Mouse (Mus musculus) liver, postnatal 0 days (tissue): Measurements from ENCODE around the gene H2-DMb1. TPM values are rescaled to one million over a fixed set of nuclear protein-coding genes. Genes with fewer than 3 reads are reported as not detected.
A peak's percentile ranks its signal among the peaks of the same experiment; 100 is the strongest.

Experiments
- ATAC-seq: fragments of 200-750 bp; cut with Nextera tagmentation; 2 replicates; pipeline ENCODE4 v1.8.0; 2017; ENCODE audit warnings: mild to moderate bottlenecking, moderate library complexity
- DNase-seq: peaks from one replicate; pipeline ENCODE4 v3.0.0-alpha.2; 2016
- H3K27ac ChIP-seq: fragments of 300-500 bp; sonication (generic); 2 replicates; pipeline ENCODE4 v1.5.1; 2014; ENCODE audit warnings: antibody characterized with exemption, moderate library complexity, mild to moderate bottlenecking, low read depth
- H3K27me3 ChIP-seq: fragments of 300-500 bp; sonication (generic); 2 replicates; pipeline ENCODE4 v1.6.1; 2014; ENCODE audit warnings: low read length, control low read depth, mixed read lengths; ENCODE audit not compliant: insufficient read depth
- H3K36me3 ChIP-seq: fragments of 300-500 bp; sonication (generic); replicated peaks from 2 replicates; pipeline ENCODE4 v1.6.1; 2014; ENCODE audit warnings: mild to moderate bottlenecking, control low read depth, low read length, moderate library complexity, mixed read lengths; ENCODE audit not compliant: insufficient read depth
- H3K4me1 ChIP-seq: fragments of 300-500 bp; sonication (generic); 2 replicates; pipeline ENCODE4 v1.6.1; 2014; ENCODE audit warnings: antibody characterized with exemption, mild to moderate bottlenecking, control low read depth; ENCODE audit not compliant: insufficient read depth
- H3K4me2 ChIP-seq: fragments of 300-500 bp; sonication (generic); 2 replicates; pipeline ENCODE4 v1.6.1; 2014; ENCODE audit warnings: low read depth, mild to moderate bottlenecking, low read length, moderate library complexity, mixed read lengths
- H3K4me3 ChIP-seq: fragments of 300-500 bp; sonication (generic); 2 replicates; pipeline ENCODE4 v1.5.1; 2014; ENCODE audit warnings: low read depth, low read length
- H3K9ac ChIP-seq: fragments of 300-500 bp; sonication (generic); replicated peaks from 2 replicates; pipeline ENCODE4 v1.6.1; 2014; ENCODE audit warnings: mild to moderate bottlenecking, moderate library complexity
- H3K9me3 ChIP-seq: fragments of 300-500 bp; sonication (generic); 2 replicates; pipeline ENCODE4 v1.6.1; 2016; ENCODE audit warnings: mild to moderate bottlenecking, control low read depth, low read length, mixed read lengths
- CTCF ChIP-seq: sonication (generic); IDR thresholded peaks from 2 replicates; pipeline ENCODE4 v1.5.1; 2016; ENCODE audit warnings: antibody characterized with exemption, low read depth
- EP300 ChIP-seq: IDR thresholded peaks from 2 replicates; pipeline ENCODE4 v1.6.1; 2016; ENCODE audit warnings: antibody characterized with exemption, low read depth, mild to moderate bottlenecking
- WGBS: fragments of 180-500 bp; shearing (Covaris S2); extraction: QIAGEN DNeasy Blood & Tissue Kit; methylation state at CpG from one replicate; pipeline ENCODE4 v1.1.7; 2014; ENCODE audit not compliant: insufficient replicate concordance; 5-methylcytosine and 5-hydroxymethylcytosine counted together
- polyA plus RNA-seq: library from polyadenylated mRNA; unstranded; fragments of >200 nt; fragmentation: Nextera tagmentation; extraction: Ambion mirVana; gene quantifications from 2 replicates; pipeline ENCODE4 v1.2.1, GENCODE M21; 2015

Gene H2-DMb1
- polyA plus RNA-seq: 3.9 and 4.0 TPM in 2 replicates

DNA sequence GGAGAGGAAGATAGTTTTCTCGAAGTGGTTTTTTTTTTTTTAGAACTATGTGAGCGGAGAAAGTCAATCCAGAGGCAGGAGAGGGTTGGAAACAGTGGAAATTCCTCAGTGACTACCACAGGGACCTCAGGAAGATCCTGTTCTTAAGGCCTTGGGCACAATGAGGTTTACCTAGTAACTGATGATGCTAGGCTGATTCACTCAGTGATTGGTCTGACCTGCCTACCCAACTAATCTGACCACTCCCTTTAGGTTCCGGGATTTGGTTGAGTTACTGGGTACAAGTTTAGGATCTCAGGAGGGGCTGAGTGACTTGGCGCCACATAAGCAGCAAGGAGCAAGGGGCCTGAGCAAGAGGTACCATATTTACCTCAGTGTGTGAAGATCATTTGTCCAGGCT, at the start of gene H2-DMb1:
H2-DMb1 (plus strand) TSS at position 150 of the 400 bp plus-strand sequence.
- TF ChIP-seq CTCF (no peak), EP300 (no peak)
- DNase-seq (no peak), ATAC-seq (peak; percentile 59)
- Histone ChIP-seq H3K36me3 (no peaks in the 10 kb centered on the region), H3K4me2 (no peak within 1 kb of the TSS), H3K9ac (no peak within 1 kb of the TSS), H3K9me3 (no peaks in the 10 kb centered on the region), H3K4me3 (no peak within 1 kb of the TSS), H3K4me1 (no peaks in the 10 kb centered on the region), H3K27ac (no peak within 1 kb of the TSS), H3K27me3 (no peaks in the 10 kb centered on the region)
- 45% methylated on average over 4 of the region's 4 CpGs for WGBS

DNA sequence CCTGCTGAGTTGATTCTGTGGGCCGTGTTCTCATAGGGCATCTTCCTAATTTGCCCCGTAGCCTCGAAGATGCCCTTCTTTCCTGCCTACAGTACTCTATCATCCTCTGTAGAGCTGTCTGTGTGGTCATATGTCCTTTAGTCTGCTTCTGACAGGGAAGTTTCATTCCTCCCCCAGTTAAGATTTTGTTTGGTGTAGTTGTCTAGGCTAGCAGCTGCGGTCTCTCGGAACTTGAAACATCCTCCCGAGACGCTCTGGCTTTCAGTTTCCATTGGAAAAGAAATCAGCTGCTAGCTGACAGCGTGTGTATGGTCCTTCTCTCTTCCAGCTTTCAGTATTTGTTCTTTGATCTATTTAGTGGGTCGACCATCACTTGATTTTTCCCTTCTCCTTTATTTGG, 48.1 kb upstream of the H2-DMb1 start:
- Histone ChIP-seq H3K9me3 (no peaks in the 10 kb centered on the region), H3K4me3 (no peak overlapping the region), H3K9ac (no peak overlapping the region), H3K27ac (no peak overlapping the region), H3K27me3 (no peaks in the 10 kb centered on the region; the same call in 1 of the 2 replicates), H3K4me1 (peaks cover 13% of the 10 kb centered on the region), H3K36me3 (0 out of 2 replicates have a peak, but pooled peaks cover 5% of the 10 kb centered on the region), H3K4me2 (no peak overlapping the region)
- no peak for DNase-seq
- TF ChIP-seq CTCF: no peak
- no peak for TF ChIP-seq EP300
- no peak for ATAC-seq
- WGBS: 80% methylated on average over 9 of the region's 9 CpGs

DNA sequence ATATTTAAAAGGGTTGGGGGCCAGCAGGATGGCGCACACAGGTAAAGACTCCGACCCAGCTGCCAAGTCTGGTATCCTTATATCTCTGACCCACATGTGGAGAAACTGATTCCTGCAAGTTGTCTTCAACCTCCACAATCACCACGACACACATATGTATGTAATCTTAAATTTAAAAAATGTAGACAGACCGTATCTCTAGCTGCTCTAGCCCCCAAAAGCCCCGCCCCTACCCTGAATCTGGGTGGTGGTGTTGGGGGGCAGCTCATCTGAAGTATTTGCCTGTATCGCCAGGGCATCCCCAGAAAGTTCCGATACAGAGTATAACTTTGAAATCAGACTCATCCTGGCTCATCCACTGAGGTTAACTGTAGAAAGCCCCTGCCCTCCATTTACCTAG, 46.3 kb upstream of the H2-DMb1 start:
- 80% methylated on average over 7 of the region's 7 CpGs for WGBS
- TF ChIP-seq EP300: no peak

DNA sequence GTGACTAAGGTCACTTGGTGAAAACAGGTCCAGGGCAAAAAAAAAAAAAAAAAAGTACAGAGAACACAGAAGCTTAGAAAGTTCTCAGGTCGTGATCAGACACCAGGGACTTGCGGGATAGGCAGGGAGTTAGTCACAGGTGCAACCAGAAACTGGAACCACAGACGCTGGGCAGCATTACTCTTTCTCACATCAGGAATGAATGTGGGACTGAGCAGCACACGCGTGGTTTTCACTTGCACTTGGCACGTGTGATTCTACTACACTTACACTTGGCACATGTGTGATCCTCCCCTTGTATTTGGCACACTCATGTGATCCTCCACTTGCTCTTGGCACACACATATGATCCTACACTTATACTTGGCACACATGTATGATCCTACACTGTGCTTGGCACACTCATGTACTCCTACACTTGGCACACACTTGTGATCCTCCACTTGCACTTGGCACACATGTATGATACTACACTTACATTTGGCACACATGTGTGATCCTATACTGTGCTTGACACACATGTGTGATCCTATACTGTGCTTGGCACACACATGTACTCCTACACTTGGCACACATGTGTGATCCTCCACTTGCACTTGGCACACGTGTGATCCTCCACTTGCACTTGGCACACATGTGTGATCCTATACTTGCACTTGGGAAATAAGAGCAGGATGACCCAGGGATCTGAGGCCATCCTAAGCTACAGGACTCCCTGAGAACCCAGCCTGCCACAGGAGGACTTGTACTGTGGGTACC, 45.6 kb upstream of the H2-DMb1 start:
- H3K4me2 ChIP-seq: no peak overlapping the region
- peaks cover 27% of the 10 kb centered on the region for H3K36me3 ChIP-seq
- no peak overlapping the region for H3K27ac ChIP-seq
- no peak overlapping the region for H3K4me3 ChIP-seq
- TF ChIP-seq CTCF (no peak), EP300 (no peak)
- DNase-seq (no peak), ATAC-seq (no peak)
- no peaks in the 10 kb centered on the region for H3K9me3 ChIP-seq
- no peak overlapping the region for H3K9ac ChIP-seq
- H3K4me1 ChIP-seq: peaks cover 7% of the 10 kb centered on the region
- WGBS: 81% methylated on average over 7 of the region's 7 CpGs
- no peaks in the 10 kb centered on the region for H3K27me3 ChIP-seq

More for the DNA sequence above, 46.3 kb upstream of the H2-DMb1 start:
- no peak for DNase-seq
- Histone ChIP-seq H3K36me3 (peaks cover 20% of the 10 kb centered on the region), H3K27ac (no peak overlapping the region), H3K9ac (no peak overlapping the region), H3K4me1 (peaks cover 13% of the 10 kb centered on the region), H3K4me3 (no peak overlapping the region), H3K9me3 (no peaks in the 10 kb centered on the region), H3K4me2 (no peak overlapping the region), H3K27me3 (no peaks in the 10 kb centered on the region)
- no peak for ATAC-seq

DNA sequence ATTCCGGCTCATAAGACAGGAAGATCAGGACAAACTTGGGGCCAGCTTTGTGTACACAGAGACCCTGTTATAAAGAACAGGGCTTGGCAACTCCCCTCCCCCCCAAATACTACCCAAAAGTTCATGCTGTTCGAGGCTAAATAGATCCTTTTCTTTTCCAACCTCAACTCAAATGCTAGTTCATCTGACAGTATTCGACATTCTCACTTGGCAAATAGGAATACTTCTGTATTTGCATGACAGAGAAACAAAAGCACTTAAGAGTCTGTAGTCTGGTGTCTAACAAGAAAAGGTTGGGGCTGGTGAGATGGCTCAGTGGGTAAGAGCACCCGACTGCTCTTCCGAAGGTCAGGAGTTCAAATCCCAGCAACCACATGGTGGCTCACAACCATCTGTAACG, 44.4 kb upstream of the H2-DMb1 start:
- no peak for TF ChIP-seq CTCF
- TF ChIP-seq EP300: no peak
- no peak for DNase-seq
- WGBS: 81% methylated on average over 5 of the region's 6 CpGs
- Histone ChIP-seq H3K36me3 (peaks cover 39% of the 10 kb centered on the region), H3K27me3 (no peaks in the 10 kb centered on the region), H3K9ac (no peak overlapping the region), H3K27ac (no peak overlapping the region), H3K4me1 (no peaks in the 10 kb centered on the region), H3K9me3 (no peaks in the 10 kb centered on the region), H3K4me3 (no peak overlapping the region), H3K4me2 (no peak overlapping the region)
- no peak for ATAC-seq

DNA sequence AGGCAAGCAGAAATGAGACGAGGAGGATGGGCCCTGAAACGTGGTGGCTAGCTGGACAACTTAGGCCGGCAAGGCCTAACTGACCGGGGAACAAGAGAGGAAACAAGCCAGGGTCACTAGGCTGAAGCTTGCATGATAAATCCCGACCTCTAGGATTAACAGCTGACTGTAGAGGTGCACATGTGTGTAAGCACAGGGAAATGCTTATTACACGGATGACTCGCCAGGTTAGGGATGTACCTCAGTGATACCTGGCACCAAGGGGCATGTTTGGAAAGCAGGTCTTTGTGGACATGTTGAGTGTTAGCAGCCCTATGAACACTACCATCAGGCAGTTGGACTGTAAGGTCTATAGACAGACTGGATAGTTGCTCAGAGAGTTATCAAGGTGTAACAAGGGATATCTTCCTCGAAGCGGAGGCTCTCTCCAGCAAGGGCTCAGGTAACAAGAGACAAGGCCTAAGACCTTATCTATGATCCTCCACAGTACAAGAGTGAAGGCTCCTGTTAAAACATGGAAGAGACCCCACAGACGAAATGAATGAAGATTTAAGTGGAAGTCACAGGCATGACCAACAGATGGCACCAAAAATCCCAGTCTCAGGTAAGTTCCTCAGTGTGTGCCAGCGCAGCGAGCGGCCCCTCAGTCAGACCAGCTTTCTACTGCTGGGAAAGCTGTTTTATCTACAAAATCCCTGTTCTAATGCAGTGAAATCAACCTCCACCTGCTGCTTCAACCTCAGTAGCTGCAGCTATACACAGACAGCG, 43.6 kb upstream of the H2-DMb1 start:
- Histone ChIP-seq H3K36me3 (peaks cover 46% of the 10 kb centered on the region), H3K27ac (no peak overlapping the region), H3K4me1 (no peaks in the 10 kb centered on the region), H3K9me3 (no peaks in the 10 kb centered on the region), H3K9ac (no peak overlapping the region), H3K4me3 (no peak overlapping the region), H3K4me2 (no peak overlapping the region), H3K27me3 (no peaks in the 10 kb centered on the region)
- ATAC-seq: no peak
- TF ChIP-seq EP300 (no peak), CTCF (peak; percentile 36)
- DNase-seq: no peak
- WGBS: 74% methylated on average over 14 of the region's 14 CpGs
